Mouse (Mus musculus) ES-Bruce4 (cell line): ENCODE results near the gene Ucp1. TPM values are rescaled to one million over a fixed set of nuclear protein-coding genes. Genes with fewer than 3 reads are reported as not detected.
A peak's percentile ranks its signal among the peaks of the same experiment; 100 is the strongest.

Experiments used
- H3K27ac ChIP-seq: 2 replicates; pipeline ENCODE4 v1.5.1; 2012; ENCODE audit warnings: low read length, inconsistent platforms; ENCODE audit not compliant: insufficient read depth
- H3K27me3 ChIP-seq: 2 replicates; pipeline ENCODE4 v1.6.1; 2012; ENCODE audit warnings: mild to moderate bottlenecking, low read length, inconsistent platforms; ENCODE audit not compliant: control insufficient read depth, poor library complexity, insufficient read depth, severe bottlenecking
- H3K36me3 ChIP-seq: 2 replicates; pipeline ENCODE4 v1.6.1; 2012; ENCODE audit warnings: inconsistent platforms, mild to moderate bottlenecking, low read length, moderate library complexity; ENCODE audit not compliant: control insufficient read depth, poor library complexity, insufficient read depth, severe bottlenecking
- H3K4me1 ChIP-seq: one replicate; pipeline ENCODE4 v1.8.1; 2011; ENCODE audit warnings: low read length; ENCODE audit not compliant: control insufficient read depth, insufficient read depth
- H3K4me3 ChIP-seq: 2 replicates; pipeline ENCODE4 v1.5.1; 2011; ENCODE audit warnings: low read depth, mild to moderate bottlenecking, low read length
- H3K9ac ChIP-seq: 2 replicates; pipeline ENCODE4 v1.6.1; 2012; ENCODE audit warnings: low read depth, mild to moderate bottlenecking, inconsistent platforms; ENCODE audit not compliant: poor library complexity, severe bottlenecking
- H3K9me3 ChIP-seq: replicated peaks from 2 replicates; pipeline ENCODE4 v1.6.1; 2012; ENCODE audit warnings: mild to moderate bottlenecking, low read length, inconsistent platforms; ENCODE audit not compliant: control insufficient read depth, poor library complexity, insufficient read depth, severe bottlenecking
- CTCF ChIP-seq: IDR thresholded peaks from one replicate; pipeline ENCODE4 v1.8.1; 2011; ENCODE audit warnings: low read depth, low read length
- EP300 ChIP-seq: IDR thresholded peaks from 2 replicates; pipeline ENCODE4 v1.6.1; 2011; ENCODE audit warnings: low read depth, low read length; ENCODE audit not compliant: insufficient read depth
- POLR2A ChIP-seq: IDR thresholded peaks from one replicate; pipeline ENCODE4 v1.8.1; 2011; ENCODE audit warnings: low read length; ENCODE audit not compliant: insufficient read depth
- polyA plus RNA-seq: library from polyadenylated mRNA; stranded (reverse); fragments of >200 nt; gene quantifications from 2 replicates; pipeline ENCODE4 v1.2.4, GENCODE M21; 2011; ENCODE audit warnings: low read depth; ENCODE audit not compliant: missing spikeins, insufficient read depth, insufficient read length

The Ucp1 gene
- polyA plus RNA-seq, 1 experiment = not detected

- no peaks in the 10 kb centered on the region for H3K36me3 ChIP-seq
- no peak overlapping the region for H3K27ac ChIP-seq
- H3K9ac ChIP-seq = no peak overlapping the region
- no peak overlapping the region for H3K4me3 ChIP-seq
- no peaks in the 10 kb centered on the region for H3K27me3 ChIP-seq
- no peak for TF ChIP-seq CTCF
- TF ChIP-seq POLR2A = no peak
- no peak for TF ChIP-seq EP300
- no peaks in the 10 kb centered on the region for H3K9me3 ChIP-seq
- no peaks in the 10 kb centered on the region for H3K4me1 ChIP-seq
These were observed 51.9 kb downstream of the Ucp1 start for GRCm38 (mm10) chr8:83342076-83342475.

- no peak overlapping the region for H3K9ac ChIP-seq
- TF ChIP-seq POLR2A (no peak), CTCF (peak; percentile 14)
- H3K27me3 ChIP-seq = no peaks in the 10 kb centered on the region
- no peak overlapping the region for H3K27ac ChIP-seq
- no peaks in the 10 kb centered on the region for H3K36me3 ChIP-seq
- H3K4me3 ChIP-seq = no peak overlapping the region
- H3K9me3 ChIP-seq = no peaks in the 10 kb centered on the region
- H3K4me1 ChIP-seq = no peaks in the 10 kb centered on the region
These were observed 52.5 kb downstream of the Ucp1 start for GRCm38 (mm10) chr8:83342693-83343092.

Other genes with a start within 250 kb of the Ucp1 start
- gene Tbc1d9, start 125.0 kb upstream of the Ucp1 start, polyA plus RNA-seq = 8.8 and 10.6 TPM in 2 replicates
- not detected in 2 replicates for gene Gm10645, start 124.2 kb upstream of the Ucp1 start, polyA plus RNA-seq
- 21.7 and 23.3 TPM in 2 replicates for gene Elmod2, start 42.1 kb downstream of the Ucp1 start, polyA plus RNA-seq
- not detected in 2 replicates for gene Mgat4d, start 58.1 kb downstream of the Ucp1 start, polyA plus RNA-seq
- gene Clgn, start 99.5 kb downstream of the Ucp1 start, polyA plus RNA-seq = 4.8 and 5.6 TPM in 2 replicates
- gene Scoc, start 168.0 kb downstream of the Ucp1 start, polyA plus RNA-seq = 76.3 and 82.9 TPM in 2 replicates
- gene Olfr370, start 245.4 kb downstream of the Ucp1 start, polyA plus RNA-seq = 0.24 TPM in 1 of 2 replicates, not detected in the other